25 mouse cellular contexts compared by ENCODE assay signal in the genomic region with DNA sequence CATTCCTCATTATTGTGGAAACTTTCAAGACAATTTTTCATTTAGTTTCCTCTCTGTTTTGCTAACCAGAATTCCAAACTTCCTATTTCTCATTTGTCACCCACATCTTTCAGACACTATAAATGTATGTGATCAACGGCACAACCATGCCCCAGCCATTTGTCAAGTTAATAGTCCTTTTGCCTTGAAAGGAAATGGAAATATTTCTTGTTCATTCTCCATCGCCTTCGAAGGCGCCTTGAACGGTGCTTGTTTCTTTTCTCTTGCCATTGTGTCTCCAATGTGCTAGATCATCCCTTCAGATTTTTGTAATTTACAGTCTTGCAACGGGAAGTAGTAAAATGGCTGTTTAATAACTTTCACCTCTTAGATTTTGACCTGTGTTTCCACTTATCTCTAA. TPM values are rescaled to one million over a fixed set of nuclear protein-coding genes. Genes with fewer than 3 reads are reported as not detected.
A peak's percentile ranks its signal among the peaks of the same experiment; 100 is the strongest.
DNase-seq lines count a peak whose midpoint lies in the region; ATAC-seq and TF ChIP-seq lines count a peak whose summit lies in the region.
"Had no signal": no experiment of that assay in that cellular context is flagged by ENCODE, and none has a peak within 500 bp of the region (broad histone marks: within the 10 kb centered on the region; RNA-seq: fewer than 3 reads in every experiment).

No protein-coding gene starts in this region.

- no peak for TF ChIP-seq CTCF in kidney, postnatal 0 days (IDR thresholded peaks at IDR 0.05; ENCODE audit: low read depth)

- no peaks in the 10 kb centered on the region for H3K27me3 ChIP-seq in kidney, embryonic 15.5 days
- H3K27me3 ChIP-seq in kidney, postnatal 0 days (ENCODE audit: insufficient read depth, low read length): no peaks in the 10 kb centered on the region
- H3K27me3 ChIP-seq: embryonic facial prominence, embryonic 12.5 days; forebrain, embryonic 13.5 days; forebrain, embryonic 15.5 days had no signal

- H3K4me3 ChIP-seq in kidney, embryonic 15.5 days (replicated peaks): no peak overlapping the region
- H3K4me3 ChIP-seq in kidney, postnatal 0 days (replicated peaks; ENCODE audit: low read depth, low read length): no peak overlapping the region
- H3K4me3 ChIP-seq: embryonic facial prominence, embryonic 10.5 days; embryonic facial prominence, embryonic 12.5 days; forebrain, embryonic 13.5 days; forebrain, embryonic 15.5 days had no signal

- peak; percentile 79; the same call in 1 of the 2 replicates for ATAC-seq in kidney, embryonic 15.5 days (replicated peaks; ENCODE audit: low FRiP score)
- ATAC-seq in kidney, postnatal 0 days (replicated peaks; ENCODE audit: low FRiP score, low read depth): 0 out of 2 replicates have a peak, but pooled peaks have one; percentile 21
- ATAC-seq: forebrain, embryonic 13.5 days; forebrain, embryonic 15.5 days had no signal

- 21% methylated on average over 6 of the region's 6 CpGs for WGBS in kidney, embryonic 15.5 days
- WGBS in kidney, postnatal 0 days: 21% methylated on average over 6 of the region's 6 CpGs

- no peak for DNase-seq in kidney, adult 8-10 months
- peak; percentile 85 for DNase-seq in kidney, postnatal 0 days (ENCODE audit: low spot score)
- no peak for DNase-seq in kidney, postnatal 36 days
- DNase-seq in kidney, postnatal 14 days: peak; percentile 3
- DNase-seq in kidney, adult 11 months: no peak
- DNase-seq in mesoderm, embryonic 11.5 days (ENCODE audit: low read depth, low spot score): peak; percentile 14
- no peak for DNase-seq in cerebellum, adult 11-12 months
- DNase-seq: adrenal gland, adult 2 months; adrenal gland, postnatal 10 days; adrenal gland, postnatal 25 days; cerebellum, adult 11 months; cerebellum, adult 2 months; cerebellum, adult 9-10 months; cerebellum, postnatal 10 days; cerebellum, postnatal 25 days had no signal

- H3K9me3 ChIP-seq in kidney, embryonic 15.5 days (replicated peaks): no peaks in the 10 kb centered on the region
- H3K9me3 ChIP-seq in kidney, postnatal 0 days (replicated peaks; ENCODE audit: low read length): no peaks in the 10 kb centered on the region
- H3K9me3 ChIP-seq: embryonic facial prominence, embryonic 10.5 days; embryonic facial prominence, embryonic 12.5 days; forebrain, embryonic 13.5 days; forebrain, embryonic 15.5 days had no signal

- no peak overlapping the region for H3K9ac ChIP-seq in kidney, embryonic 15.5 days
- H3K9ac ChIP-seq in kidney, postnatal 0 days (ENCODE audit: low read depth, low read length): no peak overlapping the region
- H3K9ac ChIP-seq: embryonic facial prominence, embryonic 12.5 days; forebrain, embryonic 13.5 days; forebrain, embryonic 15.5 days had no signal

- H3K4me1 ChIP-seq in kidney, embryonic 15.5 days: 0 out of 2 replicates have a peak, but pooled peaks cover 2% of the 10 kb centered on the region
- no peaks in the 10 kb centered on the region for H3K4me1 ChIP-seq in kidney, postnatal 0 days (replicated peaks; ENCODE audit: insufficient read depth, low read length)
- H3K4me1 ChIP-seq: embryonic facial prominence, embryonic 10.5 days; embryonic facial prominence, embryonic 12.5 days; forebrain, embryonic 13.5 days; forebrain, embryonic 15.5 days had no signal

- H3K4me2 ChIP-seq in kidney, embryonic 15.5 days: no peak overlapping the region
- H3K4me2 ChIP-seq in kidney, postnatal 0 days (ENCODE audit: low read length): no peak overlapping the region
- H3K4me2 ChIP-seq: embryonic facial prominence, embryonic 12.5 days; forebrain, embryonic 13.5 days; forebrain, embryonic 15.5 days had no signal

- H3K36me3 ChIP-seq in kidney, embryonic 15.5 days: no peaks in the 10 kb centered on the region
- no peaks in the 10 kb centered on the region for H3K36me3 ChIP-seq in kidney, postnatal 0 days (ENCODE audit: insufficient read depth, low read length)
- H3K36me3 ChIP-seq: embryonic facial prominence, embryonic 10.5 days; embryonic facial prominence, embryonic 12.5 days; forebrain, embryonic 15.5 days had no signal

- H3K27ac ChIP-seq in kidney, embryonic 15.5 days: no peak overlapping the region
- H3K27ac ChIP-seq in kidney, postnatal 0 days: no peak overlapping the region
- H3K27ac ChIP-seq: embryonic facial prominence, embryonic 10.5 days; embryonic facial prominence, embryonic 12.5 days; forebrain, embryonic 13.5 days; forebrain, embryonic 15.5 days had no signal

RNA-seq across cellular contexts. Expression of gene Olfr275, which starts 48.8 kb away (rescaled TPM):
- polyA plus RNA-seq in kidney, embryonic 15.5 days (2015; fragmentation: Nextera tagmentation; extraction: Ambion mirVana): not detected in 2 replicates
- polyA plus RNA-seq in kidney, postnatal 0 days (2015; fragmentation: Nextera tagmentation; extraction: Ambion mirVana): not detected in 2 replicates
- polyA plus RNA-seq: adrenal gland, adult 2 months; brain, embryonic 14.5 days; C2C12; cerebellum, adult 2 months; cortical plate, adult 2 months; embryonic facial prominence, embryonic 10.5 days; embryonic facial prominence, embryonic 12.5 days; embryonic facial prominence, embryonic 14.5 days; forebrain, embryonic 11.5 days; forebrain, embryonic 13.5 days; forebrain, embryonic 15.5 days had no signal

Comparison
In these comparisons a context has a peak if more than half of its experiments do, and no peak if none do; other contexts are left out.
1. DNase-seq: peak in kidney, postnatal 0 days (single experiment), kidney, postnatal 14 days (single experiment) and mesoderm, embryonic 11.5 days (single experiment); none in kidney, adult 8-10 months (0 of 2), kidney, postnatal 36 days (0 of 2), kidney, adult 11 months (single experiment) and cerebellum, adult 11-12 months (single experiment).